Mouse (Mus musculus) megakaryocyte, embryonic 14.5 days (primary cell): ENCODE results near the gene Slc35c2. TPM values are rescaled to one million over a fixed set of nuclear protein-coding genes. Genes with fewer than 3 reads are reported as not detected.
A peak's percentile ranks its signal among the peaks of the same experiment; 100 is the strongest.

Experiments used
- H3K27me3 ChIP-seq: replicated peaks from 2 replicates; pipeline ENCODE3; 2012; ENCODE audit warnings: inconsistent platforms
- H3K36me3 ChIP-seq: replicated peaks from 2 replicates; pipeline ENCODE3; 2012; ENCODE audit warnings: low read length, inconsistent platforms, mixed read lengths
- H3K4me1 ChIP-seq: 2 replicates; pipeline ENCODE4 v1.6.1; 2012; ENCODE audit warnings: inconsistent platforms
- H3K4me3 ChIP-seq: replicated peaks from 2 replicates; pipeline ENCODE3; 2012; ENCODE audit warnings: moderate library complexity, mild to moderate bottlenecking, inconsistent platforms
- H3K9me3 ChIP-seq: 2 replicates; pipeline ENCODE4 v1.6.1; 2012; ENCODE audit warnings: inconsistent platforms
- FLI1 ChIP-seq: IDR thresholded peaks from 2 replicates; pipeline ENCODE4 v1.6.1; 2012; ENCODE audit warnings: low read length, inconsistent platforms, mixed read lengths
- GATA1 ChIP-seq: IDR thresholded peaks from 3 replicates; pipeline ENCODE4 v1.6.1; 2012; ENCODE audit warnings: mixed read lengths, low read length, inconsistent platforms, borderline replicate concordance
- polyA plus RNA-seq: library from polyadenylated mRNA; stranded (reverse); fragments of >175 nt; gene quantifications from 2 replicates; pipeline ENCODE4 v1.2.3, GENCODE M21; 2012; ENCODE audit warnings: low replicate concordance; ENCODE audit not compliant: insufficient read depth

Slc35c2 gene
- polyA plus RNA-seq, 1 experiment = 62.9 TPM

DNA sequence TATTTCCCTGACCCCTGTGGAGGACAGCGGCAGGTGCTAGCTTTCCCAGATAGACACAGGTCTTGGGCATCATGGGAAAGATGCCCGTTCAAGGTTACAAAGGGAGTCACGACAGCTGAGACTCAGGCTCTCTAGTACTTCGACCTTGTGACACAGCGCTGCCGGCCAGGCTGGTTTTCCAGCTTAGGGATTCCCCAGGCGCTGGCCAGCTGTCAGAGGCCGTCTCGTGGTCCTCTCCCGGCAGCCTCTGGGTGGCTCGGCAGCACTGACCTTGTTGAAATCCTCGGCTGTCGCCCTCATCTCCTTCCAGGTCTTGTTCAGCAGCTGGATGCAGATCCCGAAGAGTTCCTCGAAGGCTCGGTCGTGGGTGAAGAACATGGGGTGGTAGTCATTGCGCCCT lies 8.9 kb upstream of the Slc35c2 start:
- H3K36me3 ChIP-seq = peaks cover 96% of the 10 kb centered on the region
- no peaks in the 10 kb centered on the region for H3K9me3 ChIP-seq
- H3K4me3 ChIP-seq = no peak overlapping the region
- H3K4me1 ChIP-seq = peaks cover 15% of the 10 kb centered on the region
- no peak for TF ChIP-seq GATA1
- no peaks in the 10 kb centered on the region for H3K27me3 ChIP-seq

DNA sequence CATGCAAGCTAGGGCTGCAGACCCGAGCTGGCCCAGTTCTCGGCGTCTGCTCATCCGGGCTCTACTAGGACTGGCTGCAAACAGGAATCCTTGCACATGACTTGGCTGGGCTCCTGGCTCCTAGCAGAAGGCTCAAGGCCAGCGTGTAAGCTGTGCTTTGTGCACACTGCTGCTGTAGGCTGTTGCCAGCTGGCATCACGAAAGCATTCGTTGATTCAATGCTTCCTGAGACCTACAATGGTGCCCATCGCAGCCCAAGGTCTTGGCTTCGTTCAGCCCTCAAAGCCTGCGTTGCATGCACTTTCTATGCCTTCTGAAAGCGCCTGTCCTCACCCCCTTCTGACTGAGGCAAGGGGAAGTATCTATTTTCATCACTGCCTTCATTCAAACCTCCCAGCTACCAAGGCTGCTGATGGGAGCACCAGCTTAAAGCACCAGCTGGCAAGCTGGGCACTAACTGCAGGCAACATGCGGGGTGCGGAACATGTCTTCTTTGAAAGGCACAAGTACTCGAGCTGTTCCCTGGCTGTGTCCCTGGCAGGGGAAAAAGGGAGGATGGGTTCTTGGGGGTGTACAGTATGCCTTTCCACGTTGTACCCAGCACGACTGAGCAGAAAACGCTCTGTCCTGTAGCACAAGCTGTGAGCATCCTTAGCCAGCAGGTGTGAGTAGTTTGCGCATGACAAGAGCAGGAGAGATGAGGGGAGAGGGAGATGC lies 804 bp upstream of the Slc35c2 start:
- Histone ChIP-seq H3K4me3 (peak overlapping the region; percentile 100), H3K4me1 (peaks cover 49% of the 10 kb centered on the region)
- no peak for TF ChIP-seq FLI1
- TF ChIP-seq GATA1 = no peak

GRCm38 (mm10) chr2:165286361-165287201 lies 1.1 kb downstream of the Slc35c2 start:
- H3K9me3 ChIP-seq = no peaks in the 10 kb centered on the region
- peaks cover 47% of the 10 kb centered on the region for H3K4me1 ChIP-seq
- TF ChIP-seq FLI1 (no peak), GATA1 (no peak)
- H3K36me3 ChIP-seq = peaks cover 53% of the 10 kb centered on the region
- H3K27me3 ChIP-seq = peaks cover 3% of the 10 kb centered on the region
- peak overlapping the region; percentile 100 for H3K4me3 ChIP-seq

More for the DNA sequence above, 804 bp upstream of the Slc35c2 start:
- peaks cover 51% of the 10 kb centered on the region for H3K36me3 ChIP-seq
- H3K9me3 ChIP-seq = no peaks in the 10 kb centered on the region
- peaks cover 3% of the 10 kb centered on the region for H3K27me3 ChIP-seq

DNA sequence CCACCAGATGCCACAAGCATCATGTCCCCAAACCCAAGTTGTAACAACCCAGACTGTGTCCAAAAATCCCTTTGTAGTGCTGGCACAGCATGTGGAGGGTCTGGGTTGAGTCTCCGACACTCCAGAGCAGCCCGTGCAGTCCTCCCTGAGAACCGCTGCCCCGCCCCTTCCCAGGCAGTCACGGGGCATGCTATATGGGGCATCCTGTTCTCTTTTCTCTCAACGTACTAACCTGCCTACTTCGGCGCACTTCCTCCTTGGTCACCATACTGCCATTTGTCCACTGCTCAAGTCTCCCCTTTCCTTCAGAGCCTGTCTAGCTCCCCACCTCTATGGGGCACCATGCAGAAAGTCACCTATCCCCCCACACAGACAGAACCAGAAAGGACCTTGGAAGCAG lies 2.0 kb downstream of the Slc35c2 start:
- Histone ChIP-seq H3K4me3 (peak overlapping the region; percentile 100), H3K36me3 (peaks cover 53% of the 10 kb centered on the region), H3K4me1 (peaks cover 47% of the 10 kb centered on the region), H3K9me3 (no peaks in the 10 kb centered on the region), H3K27me3 (peaks cover 3% of the 10 kb centered on the region)
- no peak for TF ChIP-seq FLI1
- TF ChIP-seq GATA1 = no peak

GRCm38 (mm10) chr2:165285034-165285433 lies 2.6 kb downstream of the Slc35c2 start:
- TF ChIP-seq GATA1 (no peak), FLI1 (no peak)
- no peak overlapping the region for H3K4me3 ChIP-seq

GRCm38 (mm10) chr2:165284377-165284776 lies 3.3 kb downstream of the Slc35c2 start:
- peaks cover 53% of the 10 kb centered on the region for H3K36me3 ChIP-seq
- no peak for TF ChIP-seq GATA1
- no peak for TF ChIP-seq FLI1
- H3K4me1 ChIP-seq = peaks cover 45% of the 10 kb centered on the region
- no peaks in the 10 kb centered on the region for H3K9me3 ChIP-seq
- no peak overlapping the region for H3K4me3 ChIP-seq
- peaks cover 3% of the 10 kb centered on the region for H3K27me3 ChIP-seq

More at GRCm38 (mm10) chr2:165285034-165285433, 2.6 kb downstream of the Slc35c2 start:
- H3K27me3 ChIP-seq = peaks cover 3% of the 10 kb centered on the region
- peaks cover 47% of the 10 kb centered on the region for H3K4me1 ChIP-seq
- H3K36me3 ChIP-seq = peaks cover 53% of the 10 kb centered on the region
- H3K9me3 ChIP-seq = no peaks in the 10 kb centered on the region

DNA sequence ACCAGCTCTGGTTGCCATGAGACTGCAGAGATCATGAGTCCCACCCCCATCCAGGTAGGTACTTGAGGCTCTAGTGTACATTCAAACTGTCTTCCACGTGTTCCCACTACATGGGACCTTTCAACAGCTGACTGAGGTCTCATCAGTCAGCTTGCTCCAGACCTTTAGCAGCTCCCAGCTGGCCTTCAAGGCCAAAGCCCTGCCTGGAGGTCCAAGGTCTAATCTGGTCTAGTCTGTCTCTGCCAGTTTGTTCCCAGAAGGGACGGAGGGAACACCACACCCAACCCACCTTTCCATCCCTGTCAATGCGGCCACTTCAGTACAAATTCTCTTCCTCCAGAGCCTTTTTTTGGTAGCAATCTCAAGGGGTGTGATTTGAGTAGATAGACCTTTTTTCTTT lies 4.0 kb downstream of the Slc35c2 start:
- Histone ChIP-seq H3K27me3 (peaks cover 3% of the 10 kb centered on the region), H3K36me3 (peaks cover 55% of the 10 kb centered on the region), H3K4me3 (no peak overlapping the region), H3K9me3 (no peaks in the 10 kb centered on the region), H3K4me1 (peaks cover 40% of the 10 kb centered on the region)
- no peak for TF ChIP-seq FLI1
- no peak for TF ChIP-seq GATA1

DNA sequence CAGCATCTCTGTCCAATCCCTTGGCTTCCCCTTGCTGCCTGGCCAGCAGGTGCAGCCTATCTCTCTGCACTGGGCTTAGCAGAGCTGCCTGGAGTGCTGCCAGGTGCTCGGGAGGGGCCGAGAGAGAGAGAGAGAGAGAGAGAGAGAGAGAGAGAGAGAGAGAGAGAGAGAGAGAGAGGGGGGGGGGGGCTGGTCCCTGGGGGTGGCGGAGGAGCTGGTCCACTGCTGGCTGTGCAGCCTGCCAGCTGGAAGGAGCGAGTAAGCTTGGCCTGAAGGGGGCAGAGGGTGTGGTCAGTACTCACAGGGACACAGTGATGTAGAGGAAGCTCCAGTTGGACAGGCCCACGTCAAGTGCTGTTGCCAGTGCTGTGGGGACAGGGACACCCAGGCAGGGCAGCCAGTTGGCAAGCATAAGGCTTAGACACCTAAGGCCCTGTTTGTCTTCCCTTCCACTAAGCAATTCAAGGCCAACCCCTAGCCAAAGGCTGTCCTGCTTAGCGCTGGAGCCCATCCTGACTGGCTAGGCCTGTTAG lies 5.8 kb downstream of the Slc35c2 start:
- H3K4me1 ChIP-seq = peaks cover 22% of the 10 kb centered on the region
- H3K9me3 ChIP-seq = no peaks in the 10 kb centered on the region
- peaks cover 73% of the 10 kb centered on the region for H3K36me3 ChIP-seq
- no peak overlapping the region for H3K4me3 ChIP-seq
- H3K27me3 ChIP-seq = peaks cover 3% of the 10 kb centered on the region
- TF ChIP-seq FLI1 (no peak), GATA1 (no peak)

DNA sequence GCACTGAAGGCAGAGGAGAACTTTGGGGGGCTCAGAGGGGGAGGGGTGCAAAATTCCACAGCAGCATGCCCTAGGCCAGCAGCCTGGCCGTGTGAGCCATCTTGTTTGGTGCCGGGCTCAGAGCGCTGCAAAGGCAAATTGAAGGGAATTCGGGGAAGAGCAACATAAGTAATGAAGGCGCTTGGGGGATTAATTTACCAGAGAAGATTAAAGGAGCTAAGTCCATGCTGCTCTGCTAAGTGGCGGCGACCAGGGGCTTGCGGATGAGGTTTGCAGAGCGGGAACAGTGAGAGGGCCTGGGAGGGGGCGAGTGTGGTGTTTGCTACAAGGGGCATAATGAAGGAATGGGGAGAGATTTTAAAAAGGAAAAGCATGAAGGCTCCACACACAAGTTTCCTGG lies 8.3 kb downstream of the Slc35c2 start:
- Histone ChIP-seq H3K27me3 (peaks cover 7% of the 10 kb centered on the region), H3K4me1 (peaks cover 3% of the 10 kb centered on the region; the same call in 1 of the 2 replicates), H3K4me3 (no peak overlapping the region), H3K9me3 (no peaks in the 10 kb centered on the region), H3K36me3 (peaks cover 81% of the 10 kb centered on the region)
- TF ChIP-seq GATA1 (no peak), FLI1 (no peak)

- H3K4me1 ChIP-seq = peaks cover 11% of the 10 kb centered on the region
- no peak overlapping the region for H3K4me3 ChIP-seq
- TF ChIP-seq FLI1 (no peak), GATA1 (no peak)
- H3K9me3 ChIP-seq = no peaks in the 10 kb centered on the region
- H3K27me3 ChIP-seq = peaks cover 17% of the 10 kb centered on the region
- H3K36me3 ChIP-seq = peaks cover 62% of the 10 kb centered on the region
These were observed 10.4 kb downstream of the Slc35c2 start for GRCm38 (mm10) chr2:165277188-165277740.
